Mouse (Mus musculus): ENCODE data around the gene Sh2d1a. TPM values are rescaled to one million over a fixed set of nuclear protein-coding genes. Genes with fewer than 3 reads are reported as not detected.

The Sh2d1a gene
- total and polyA plus RNA-seq, 3 experiments = not detected

GRCm38 (mm10) chrX:42545076-42545475, 42.8 kb downstream of the Sh2d1a start:
- ATAC-seq (ENCODE audit: extremely low read depth, insufficient number of reproducible peaks, low FRiP score, poor library complexity, severe bottlenecking) (no peak), DNase-seq (ENCODE audit: low spot score) (no peak)
- H3K9me3 ChIP-seq (replicated peaks) = no peaks in the 10 kb centered on the region
- H3K4me3 ChIP-seq (ENCODE audit: low read depth, low read length) = no peak overlapping the region
- TF ChIP-seq POLR2AphosphoS5 (IDR thresholded peaks at IDR 0.05; ENCODE audit: insufficient replicate concordance, low read depth, low read length) (no peak), GATA2 (IDR thresholded peaks at IDR 0.05; ENCODE audit: borderline replicate concordance, low read depth, low read length) (no peak)
- no peaks in the 10 kb centered on the region for H3K27me3 ChIP-seq (ENCODE audit: insufficient read depth, low read length)
- H3K4me1 ChIP-seq (ENCODE audit: insufficient read depth, low read depth, low read length) = peaks cover 2% of the 10 kb centered on the region; the same call in 1 of the 2 replicates
- H3K36me3 ChIP-seq (replicated peaks) = no peaks in the 10 kb centered on the region

- DNase-seq (ENCODE audit: low spot score) = no peak
- H3K9me3 ChIP-seq (replicated peaks) = no peaks in the 10 kb centered on the region
- H3K4me1 ChIP-seq (ENCODE audit: insufficient read depth, low read depth, low read length) = peaks cover 2% of the 10 kb centered on the region; the same call in 1 of the 2 replicates
- H3K27me3 ChIP-seq (ENCODE audit: insufficient read depth, low read length) = no peaks in the 10 kb centered on the region
- ATAC-seq (ENCODE audit: extremely low read depth, insufficient number of reproducible peaks, low FRiP score, poor library complexity, severe bottlenecking) = no peak
- no peaks in the 10 kb centered on the region for H3K36me3 ChIP-seq (replicated peaks)
- TF ChIP-seq POLR2AphosphoS5 (IDR thresholded peaks at IDR 0.05; ENCODE audit: insufficient replicate concordance, low read depth, low read length) (no peak), CTCF (IDR thresholded peaks at IDR 0.05; ENCODE audit: low read depth, low read length) (no peak), GATA1 (IDR thresholded peaks at IDR 0.05; ENCODE audit: borderline replicate concordance, low read length) (no peak), GATA2 (IDR thresholded peaks at IDR 0.05; ENCODE audit: borderline replicate concordance, low read depth, low read length) (no peak), TAL1 (conservative IDR thresholded peaks at IDR 0.05; ENCODE audit: low read depth, low read length) (no peak)
- H3K4me3 ChIP-seq (ENCODE audit: low read depth, low read length) = no peak overlapping the region
Measured at GRCm38 (mm10) chrX:42548513-42548912, 46.3 kb downstream of the Sh2d1a start.

- Histone ChIP-seq H3K36me3 (replicated peaks) (no peaks in the 10 kb centered on the region), H3K27me3 (ENCODE audit: insufficient read depth, low read length) (no peaks in the 10 kb centered on the region), H3K4me1 (ENCODE audit: insufficient read depth, low read depth, low read length) (no peaks in the 10 kb centered on the region), H3K4me3 (ENCODE audit: low read depth, low read length) (no peak overlapping the region), H3K9me3 (replicated peaks) (no peaks in the 10 kb centered on the region)
- TF ChIP-seq GATA2 (IDR thresholded peaks at IDR 0.05; ENCODE audit: borderline replicate concordance, low read depth, low read length) (no peak), POLR2AphosphoS5 (IDR thresholded peaks at IDR 0.05; ENCODE audit: insufficient replicate concordance, low read depth, low read length) (no peak), TAL1 (conservative IDR thresholded peaks at IDR 0.05; ENCODE audit: low read depth, low read length) (no peak), GATA1 (IDR thresholded peaks at IDR 0.05; ENCODE audit: borderline replicate concordance, low read length) (no peak), CTCF (IDR thresholded peaks at IDR 0.05; ENCODE audit: low read depth, low read length) (no peak)
- no peak; the same call in 1 of the 2 replicates for ATAC-seq (ENCODE audit: extremely low read depth, insufficient number of reproducible peaks, low FRiP score, poor library complexity, severe bottlenecking)
- peak; percentile 3 for DNase-seq (ENCODE audit: low spot score)
Measured at GRCm38 (mm10) chrX:42557284-42557683, 55.0 kb downstream of the Sh2d1a start.

GRCm38 (mm10) chrX:42558683-42559082, 56.4 kb downstream of the Sh2d1a start:
- H3K4me3 ChIP-seq (ENCODE audit: low read depth, low read length) = no peak overlapping the region
- TF ChIP-seq CTCF (IDR thresholded peaks at IDR 0.05; ENCODE audit: low read depth, low read length) (no peak), GATA2 (IDR thresholded peaks at IDR 0.05; ENCODE audit: borderline replicate concordance, low read depth, low read length) (no peak), TAL1 (conservative IDR thresholded peaks at IDR 0.05; ENCODE audit: low read depth, low read length) (no peak), GATA1 (IDR thresholded peaks at IDR 0.05; ENCODE audit: borderline replicate concordance, low read length) (no peak), POLR2AphosphoS5 (IDR thresholded peaks at IDR 0.05; ENCODE audit: insufficient replicate concordance, low read depth, low read length) (no peak)
- no peak for DNase-seq (ENCODE audit: low spot score)
- no peaks in the 10 kb centered on the region for H3K27me3 ChIP-seq (ENCODE audit: insufficient read depth, low read length)
- ATAC-seq (ENCODE audit: extremely low read depth, insufficient number of reproducible peaks, low FRiP score, poor library complexity, severe bottlenecking) = no peak
- no peaks in the 10 kb centered on the region for H3K36me3 ChIP-seq (replicated peaks)
- no peaks in the 10 kb centered on the region for H3K4me1 ChIP-seq (ENCODE audit: insufficient read depth, low read depth, low read length)
- no peaks in the 10 kb centered on the region for H3K9me3 ChIP-seq (replicated peaks)

Other genes with a start within 250 kb of the Sh2d1a start
- not detected in 2 replicates for gene Tex13c2, start 12.8 kb upstream of the Sh2d1a start, total RNA-seq (2014; fragmentation: Nextera tagmentation)
- not detected in 2 replicates for gene Tex13c2, start 12.8 kb upstream of the Sh2d1a start, total RNA-seq (2017)
- not detected in 2 replicates for gene Tex13c2, start 12.8 kb upstream of the Sh2d1a start, polyA plus RNA-seq (2012)